Mouse (Mus musculus) liver, postnatal 0 days (tissue): Measurements from ENCODE around the gene Cntfr. TPM values are rescaled to one million over a fixed set of nuclear protein-coding genes. Genes with fewer than 3 reads are reported as not detected.

ENCODE experiments used
- ATAC-seq: fragments of 200-750 bp; cut with Nextera tagmentation; 2 replicates; pipeline ENCODE4 v1.8.0; 2017; ENCODE audit warnings: mild to moderate bottlenecking, moderate library complexity
- DNase-seq: peaks from one replicate; pipeline ENCODE4 v3.0.0-alpha.2; 2016
- H3K27ac ChIP-seq: fragments of 300-500 bp; sonication (generic); 2 replicates; pipeline ENCODE4 v1.5.1; 2014; ENCODE audit warnings: antibody characterized with exemption, moderate library complexity, mild to moderate bottlenecking, low read depth
- H3K27me3 ChIP-seq: fragments of 300-500 bp; sonication (generic); 2 replicates; pipeline ENCODE4 v1.6.1; 2014; ENCODE audit warnings: low read length, control low read depth, mixed read lengths; ENCODE audit not compliant: insufficient read depth
- H3K36me3 ChIP-seq: fragments of 300-500 bp; sonication (generic); replicated peaks from 2 replicates; pipeline ENCODE4 v1.6.1; 2014; ENCODE audit warnings: mild to moderate bottlenecking, control low read depth, low read length, moderate library complexity, mixed read lengths; ENCODE audit not compliant: insufficient read depth
- H3K4me1 ChIP-seq: fragments of 300-500 bp; sonication (generic); 2 replicates; pipeline ENCODE4 v1.6.1; 2014; ENCODE audit warnings: antibody characterized with exemption, mild to moderate bottlenecking, control low read depth; ENCODE audit not compliant: insufficient read depth
- H3K4me2 ChIP-seq: fragments of 300-500 bp; sonication (generic); 2 replicates; pipeline ENCODE4 v1.6.1; 2014; ENCODE audit warnings: low read depth, mild to moderate bottlenecking, low read length, moderate library complexity, mixed read lengths
- H3K4me3 ChIP-seq: fragments of 300-500 bp; sonication (generic); 2 replicates; pipeline ENCODE4 v1.5.1; 2014; ENCODE audit warnings: low read depth, low read length
- H3K9ac ChIP-seq: fragments of 300-500 bp; sonication (generic); replicated peaks from 2 replicates; pipeline ENCODE4 v1.6.1; 2014; ENCODE audit warnings: mild to moderate bottlenecking, moderate library complexity
- H3K9me3 ChIP-seq: fragments of 300-500 bp; sonication (generic); 2 replicates; pipeline ENCODE4 v1.6.1; 2016; ENCODE audit warnings: mild to moderate bottlenecking, control low read depth, low read length, mixed read lengths
- CTCF ChIP-seq: sonication (generic); IDR thresholded peaks from 2 replicates; pipeline ENCODE4 v1.5.1; 2016; ENCODE audit warnings: antibody characterized with exemption, low read depth
- EP300 ChIP-seq: IDR thresholded peaks from 2 replicates; pipeline ENCODE4 v1.6.1; 2016; ENCODE audit warnings: antibody characterized with exemption, low read depth, mild to moderate bottlenecking
- WGBS: fragments of 180-500 bp; shearing (Covaris S2); extraction: QIAGEN DNeasy Blood & Tissue Kit; methylation state at CpG from one replicate; pipeline ENCODE4 v1.1.7; 2014; ENCODE audit not compliant: insufficient replicate concordance; 5-methylcytosine and 5-hydroxymethylcytosine counted together
- polyA plus RNA-seq: library from polyadenylated mRNA; unstranded; fragments of >200 nt; fragmentation: Nextera tagmentation; extraction: Ambion mirVana; gene quantifications from 2 replicates; pipeline ENCODE4 v1.2.1, GENCODE M21; 2015

Cntfr gene
- polyA plus RNA-seq, 1 experiment from 2014 or later: 0.29 TPM

DNA sequence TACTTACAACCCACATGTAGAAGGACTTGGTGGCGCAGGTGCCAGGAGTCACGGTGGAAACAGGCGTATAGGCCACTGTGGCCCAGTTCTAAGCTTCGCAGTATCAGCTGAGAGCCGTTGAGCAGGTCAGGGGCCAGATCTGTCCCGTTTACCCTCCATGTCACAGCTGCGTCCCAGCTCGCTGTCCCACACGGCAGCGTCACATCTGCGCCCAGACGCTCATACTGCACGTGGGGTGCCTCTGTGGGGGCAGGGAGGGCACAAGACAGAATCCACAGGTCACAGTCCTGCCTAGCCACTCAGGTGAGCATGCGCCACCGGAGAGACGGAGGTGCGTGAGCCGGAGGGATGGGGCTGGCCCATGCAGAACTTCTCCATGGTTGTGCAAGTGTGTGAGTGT lies 26.1 kb downstream of the Cntfr start:
- ATAC-seq (no peak), DNase-seq (no peak)
- TF ChIP-seq CTCF (no peak), EP300 (no peak)
- no peaks in the 10 kb centered on the region for H3K36me3 ChIP-seq
- H3K27ac ChIP-seq: no peak overlapping the region
- H3K4me1 ChIP-seq: no peaks in the 10 kb centered on the region
- no peak overlapping the region for H3K9ac ChIP-seq
- H3K4me2 ChIP-seq: no peak overlapping the region
- H3K4me3 ChIP-seq: no peak overlapping the region
- H3K27me3 ChIP-seq: 0 out of 2 replicates have a peak, but pooled peaks cover 10% of the 10 kb centered on the region
- no peaks in the 10 kb centered on the region for H3K9me3 ChIP-seq
- 79% methylated on average over 18 of the region's 18 CpGs for WGBS

GRCm38 (mm10) chr4:41666646-41667045 lies 30.2 kb downstream of the Cntfr start:
- Histone ChIP-seq H3K36me3 (no peaks in the 10 kb centered on the region), H3K9ac (no peak overlapping the region), H3K27me3 (peaks cover 9% of the 10 kb centered on the region; the same call in 1 of the 2 replicates), H3K9me3 (no peaks in the 10 kb centered on the region), H3K27ac (no peak overlapping the region), H3K4me1 (no peaks in the 10 kb centered on the region), H3K4me3 (no peak overlapping the region), H3K4me2 (no peak overlapping the region)
- WGBS: 81% methylated on average over 10 of the region's 11 CpGs
- DNase-seq: no peak
- TF ChIP-seq EP300: no peak
- no peak for TF ChIP-seq CTCF
- ATAC-seq: no peak

- Histone ChIP-seq H3K4me3 (no peak overlapping the region), H3K27me3 (peaks cover 9% of the 10 kb centered on the region; the same call in 1 of the 2 replicates), H3K4me1 (peaks cover 6% of the 10 kb centered on the region), H3K36me3 (no peaks in the 10 kb centered on the region), H3K27ac (no peak overlapping the region), H3K4me2 (no peak overlapping the region), H3K9me3 (no peaks in the 10 kb centered on the region), H3K9ac (no peak overlapping the region)
- DNase-seq (no peak), ATAC-seq (no peak)
- 10% methylated on average over 6 of the region's 8 CpGs for WGBS
- no peak for TF ChIP-seq CTCF
- no peak for TF ChIP-seq EP300
Measured at GRCm38 (mm10) chr4:41665009-41665675, 31.7 kb downstream of the Cntfr start.

DNA sequence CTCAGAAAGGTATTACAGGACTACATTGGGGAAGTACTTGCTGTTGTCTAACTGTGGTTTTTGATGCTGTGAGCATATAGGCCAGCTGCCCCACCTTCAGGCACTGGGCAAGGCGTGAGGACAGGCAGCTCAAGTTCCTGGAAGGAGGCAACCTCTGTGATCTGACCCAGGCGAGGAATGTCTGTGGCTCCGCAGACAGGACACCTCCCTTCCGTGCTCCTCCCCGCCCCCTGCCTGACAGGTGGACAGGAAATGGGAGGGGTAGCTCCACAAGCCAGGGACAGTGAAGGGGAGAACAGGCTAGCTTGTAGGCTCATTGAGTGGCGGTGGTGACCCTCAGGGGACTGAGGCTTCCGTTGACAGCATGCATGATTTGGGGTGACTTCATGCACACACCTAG lies 32.4 kb downstream of the Cntfr start:
- no peak for TF ChIP-seq CTCF
- no peak for TF ChIP-seq EP300
- Histone ChIP-seq H3K4me1 (peaks cover 6% of the 10 kb centered on the region), H3K27ac (no peak overlapping the region), H3K4me3 (no peak overlapping the region), H3K9me3 (no peaks in the 10 kb centered on the region), H3K4me2 (no peak overlapping the region), H3K27me3 (peaks cover 9% of the 10 kb centered on the region; the same call in 1 of the 2 replicates), H3K36me3 (no peaks in the 10 kb centered on the region), H3K9ac (no peak overlapping the region)
- no peak for ATAC-seq
- no peak for DNase-seq
- WGBS: 26% methylated on average over 7 of the region's 7 CpGs

- peaks cover 9% of the 10 kb centered on the region; the same call in 1 of the 2 replicates for H3K27me3 ChIP-seq
Measured at GRCm38 (mm10) chr4:41663614-41664013, 33.3 kb downstream of the Cntfr start.

GRCm38 (mm10) chr4:41662723-41663122 lies 34.2 kb downstream of the Cntfr start:
- no peaks in the 10 kb centered on the region for H3K9me3 ChIP-seq
- H3K4me1 ChIP-seq: peaks cover 6% of the 10 kb centered on the region
- H3K4me3 ChIP-seq: no peak overlapping the region
- H3K4me2 ChIP-seq: no peak overlapping the region
- no peaks in the 10 kb centered on the region for H3K36me3 ChIP-seq
- no peak for DNase-seq
- peaks cover 14% of the 10 kb centered on the region for H3K27me3 ChIP-seq
- no peak overlapping the region for H3K9ac ChIP-seq
- TF ChIP-seq EP300 (no peak), CTCF (no peak)
- ATAC-seq: no peak
- WGBS: 59% methylated on average over 11 of the region's 11 CpGs
- no peak overlapping the region for H3K27ac ChIP-seq

More at GRCm38 (mm10) chr4:41663614-41664013, 33.3 kb downstream of the Cntfr start:
- Histone ChIP-seq H3K36me3 (no peaks in the 10 kb centered on the region), H3K4me2 (no peak overlapping the region), H3K4me1 (peaks cover 6% of the 10 kb centered on the region), H3K4me3 (no peak overlapping the region), H3K27ac (no peak overlapping the region), H3K9ac (no peak overlapping the region), H3K9me3 (no peaks in the 10 kb centered on the region)
- no peak for DNase-seq
- WGBS: 40% methylated on average over 9 of the region's 9 CpGs
- TF ChIP-seq CTCF: no peak
- no peak for TF ChIP-seq EP300
- no peak for ATAC-seq
